Comparison of ENCODE assay signal across 18 mouse cellular contexts in the genomic region with DNA sequence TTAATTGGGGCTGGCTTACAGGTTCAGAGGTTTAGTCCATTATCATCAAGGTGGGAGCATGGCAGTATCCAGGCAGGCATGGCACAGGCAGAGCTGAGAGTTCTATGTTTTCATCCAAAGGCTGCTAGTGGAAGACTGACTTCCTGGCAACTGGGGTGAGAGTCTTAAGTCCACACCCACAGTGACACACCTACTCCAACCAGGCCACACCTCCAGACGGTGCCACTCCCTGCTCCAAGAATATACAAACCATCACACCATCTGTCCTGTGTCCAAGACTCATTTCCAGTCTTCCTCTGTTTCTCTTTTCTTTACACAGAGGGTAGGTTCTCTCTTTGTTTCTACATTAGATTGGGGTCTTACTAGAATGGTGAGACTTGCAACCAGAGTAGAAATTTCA. TPM values are rescaled to one million over a fixed set of nuclear protein-coding genes. Genes with fewer than 3 reads are reported as not detected.
"Had no signal": no experiment of that assay in that cellular context is flagged by ENCODE, and none has a peak within 500 bp of the region (broad histone marks: within the 10 kb centered on the region; RNA-seq: fewer than 3 reads in every experiment).

No protein-coding gene starts in this region.

RNA-seq across cellular contexts. Expression of a gene that starts 1.3 kb away (rescaled TPM):
- total RNA-seq: gastrocnemius, adult 18-20 months; gastrocnemius, postnatal 14 days; gastrocnemius, postnatal 36 days; heart, adult 18-20 months; heart, postnatal 10 days; heart, postnatal 25 days; heart, postnatal 4 days; layer of hippocampus, adult 2 months; layer of hippocampus, postnatal 10 days; layer of hippocampus, postnatal 25 days; left cerebral cortex, adult 2 months; left cerebral cortex, postnatal 14 days; left cerebral cortex, postnatal 36 days had no signal
- polyA plus RNA-seq: hindbrain, embryonic 10.5 days; hindbrain, embryonic 14.5 days; inflammation-experienced regulatory T-cells, adult 6 months; limb, embryonic 10.5 days; limb, embryonic 12.5 days had no signal
